Mouse (Mus musculus) midbrain, embryonic 12.5 days (tissue): ENCODE results near the gene Ube2e2. TPM values are rescaled to one million over a fixed set of nuclear protein-coding genes. Genes with fewer than 3 reads are reported as not detected.

Experiments
- ATAC-seq: fragments of 200-750 bp; cut with Nextera tagmentation; 2 replicates; pipeline ENCODE4 v1.8.0; 2017; ENCODE audit warnings: low read depth, moderate TSS enrichment, moderate library complexity; ENCODE audit not compliant: low FRiP score
- H3K27ac ChIP-seq: fragments of 300-500 bp; sonication (generic); replicated peaks from 2 replicates; pipeline ENCODE4 v1.5.1; 2016; ENCODE audit warnings: mild to moderate bottlenecking
- H3K27me3 ChIP-seq: fragments of 300-500 bp; sonication (generic); 2 replicates; pipeline ENCODE4 v1.6.1; 2016; ENCODE audit warnings: mild to moderate bottlenecking
- H3K36me3 ChIP-seq: fragments of 300-500 bp; sonication (generic); 2 replicates; pipeline ENCODE4 v1.6.1; 2016
- H3K4me1 ChIP-seq: fragments of 300-500 bp; sonication (generic); 2 replicates; pipeline ENCODE4 v1.6.1; 2016
- H3K4me2 ChIP-seq: fragments of 300-500 bp; sonication (generic); replicated peaks from 2 replicates; pipeline ENCODE4 v1.6.1; 2016; ENCODE audit warnings: mild to moderate bottlenecking, moderate library complexity
- H3K4me3 ChIP-seq: fragments of 300-500 bp; sonication (generic); 2 replicates; pipeline ENCODE4 v1.5.1; 2016; ENCODE audit warnings: mild to moderate bottlenecking
- H3K9ac ChIP-seq: fragments of 300-500 bp; sonication (generic); replicated peaks from 2 replicates; pipeline ENCODE4 v1.6.1; 2016; ENCODE audit warnings: mild to moderate bottlenecking, moderate library complexity
- H3K9me3 ChIP-seq: fragments of 300-500 bp; sonication (generic); 2 replicates; pipeline ENCODE4 v1.6.1; 2016; ENCODE audit warnings: mild to moderate bottlenecking
- WGBS: fragments of 180-500 bp; shearing (Covaris S2); methylation state at CpG from one replicate; pipeline ENCODE4 v1.1.7; 2016; 5-methylcytosine and 5-hydroxymethylcytosine counted together
- polyA plus RNA-seq: library from polyadenylated mRNA; unstranded; fragments of >200 nt; fragmentation: Nextera tagmentation; extraction: Ambion mirVana; gene quantifications from 2 replicates; pipeline ENCODE4 v1.2.1, GENCODE M21; 2016

Gene Ube2e2
- polyA plus RNA-seq = 61.2 and 69.1 TPM in 2 replicates

GRCm38 (mm10) chr14:18893947-18894445 lies at the start of gene Ube2e2:
TSS of gene Ube2e2 (minus strand) at chr14:18894267.
- Histone ChIP-seq H3K27me3 (no peaks in the 10 kb centered on the region), H3K36me3 (no peaks in the 10 kb centered on the region), H3K4me3 (peak within 1 kb of the TSS; percentile 65), H3K4me2 (peak within 1 kb of the TSS; percentile 71), H3K9ac (peak within 1 kb of the TSS; percentile 85), H3K27ac (peak within 1 kb of the TSS; percentile 58), H3K4me1 (no peaks in the 10 kb centered on the region), H3K9me3 (no peaks in the 10 kb centered on the region)
- WGBS = 3% methylated on average over 17 of the region's 22 CpGs
- ATAC-seq = peak; percentile 89

GRCm38 (mm10) chr14:18940068-18940467 lies 46.0 kb upstream of the Ube2e2 start:
- no peaks in the 10 kb centered on the region for H3K36me3 ChIP-seq
- no peak overlapping the region for H3K4me3 ChIP-seq
- no peaks in the 10 kb centered on the region for H3K27me3 ChIP-seq
- H3K9me3 ChIP-seq = 0 out of 2 replicates have a peak, but pooled peaks cover 3% of the 10 kb centered on the region
- no peaks in the 10 kb centered on the region for H3K4me1 ChIP-seq
- H3K27ac ChIP-seq = no peak overlapping the region
- ATAC-seq = no peak
- no peak overlapping the region for H3K9ac ChIP-seq
- H3K4me2 ChIP-seq = no peak overlapping the region

GRCm38 (mm10) chr14:18903553-18903952 lies 9.5 kb upstream of the Ube2e2 start:
- Histone ChIP-seq H3K4me1 (no peaks in the 10 kb centered on the region), H3K27me3 (no peaks in the 10 kb centered on the region), H3K9me3 (no peaks in the 10 kb centered on the region), H3K9ac (no peak overlapping the region), H3K4me2 (no peak overlapping the region), H3K27ac (no peak overlapping the region), H3K4me3 (no peak overlapping the region), H3K36me3 (no peaks in the 10 kb centered on the region)
- no peak for ATAC-seq

GRCm38 (mm10) chr14:18893121-18893946 lies 733 bp downstream of the Ube2e2 start:
- WGBS = under 1% methylated on average over 55 of the region's 116 CpGs
- peak; percentile 92 for ATAC-seq
- H3K4me2 ChIP-seq = peak overlapping the region; percentile 71
- peak overlapping the region; percentile 85 for H3K9ac ChIP-seq
- no peaks in the 10 kb centered on the region for H3K27me3 ChIP-seq
- peak overlapping the region; percentile 58 for H3K27ac ChIP-seq
- peak overlapping the region; percentile 65 for H3K4me3 ChIP-seq
- H3K9me3 ChIP-seq = no peaks in the 10 kb centered on the region
- no peaks in the 10 kb centered on the region for H3K4me1 ChIP-seq
- no peaks in the 10 kb centered on the region for H3K36me3 ChIP-seq

- ATAC-seq = no peak
- Histone ChIP-seq H3K27me3 (no peaks in the 10 kb centered on the region), H3K27ac (no peak overlapping the region), H3K4me2 (no peak overlapping the region), H3K4me1 (no peaks in the 10 kb centered on the region), H3K9me3 (no peaks in the 10 kb centered on the region), H3K9ac (no peak overlapping the region), H3K4me3 (no peak overlapping the region), H3K36me3 (no peaks in the 10 kb centered on the region)
- 83% methylated on average over 5 of the region's 5 CpGs for WGBS
Observed at GRCm38 (mm10) chr14:18889571-18889970, 4.5 kb downstream of the Ube2e2 start.

GRCm38 (mm10) chr14:18882493-18882892 lies 11.6 kb downstream of the Ube2e2 start:
- Histone ChIP-seq H3K4me3 (no peak overlapping the region), H3K9me3 (no peaks in the 10 kb centered on the region), H3K4me2 (no peak overlapping the region), H3K27ac (no peak overlapping the region), H3K4me1 (peaks cover 6% of the 10 kb centered on the region; the same call in 1 of the 2 replicates), H3K27me3 (no peaks in the 10 kb centered on the region), H3K36me3 (no peaks in the 10 kb centered on the region), H3K9ac (no peak overlapping the region)
- no peak for ATAC-seq
- WGBS = 94% methylated on average over 1 of the region's 1 CpGs

- Histone ChIP-seq H3K9me3 (peaks cover 8% of the 10 kb centered on the region; the same call in 1 of the 2 replicates), H3K4me1 (no peaks in the 10 kb centered on the region), H3K36me3 (no peaks in the 10 kb centered on the region), H3K4me2 (no peak overlapping the region), H3K9ac (no peak overlapping the region), H3K27ac (no peak overlapping the region), H3K27me3 (no peaks in the 10 kb centered on the region), H3K4me3 (no peak overlapping the region)
- ATAC-seq = no peak
- 86% methylated on average over 1 of the region's 1 CpGs for WGBS
Observed at GRCm38 (mm10) chr14:18870716-18871115, 23.4 kb downstream of the Ube2e2 start.

GRCm38 (mm10) chr14:18828661-18829060 lies 65.4 kb downstream of the Ube2e2 start:
- H3K9me3 ChIP-seq = no peaks in the 10 kb centered on the region
- no peaks in the 10 kb centered on the region for H3K36me3 ChIP-seq
- no peak overlapping the region for H3K9ac ChIP-seq
- WGBS = 90% methylated on average over 1 of the region's 1 CpGs
- no peak for ATAC-seq
- H3K27ac ChIP-seq = no peak overlapping the region
- H3K27me3 ChIP-seq = no peaks in the 10 kb centered on the region
- H3K4me1 ChIP-seq = no peaks in the 10 kb centered on the region
- no peak overlapping the region for H3K4me2 ChIP-seq
- H3K4me3 ChIP-seq = no peak overlapping the region

- H3K4me3 ChIP-seq = no peak overlapping the region
- H3K27ac ChIP-seq = no peak overlapping the region
- no peak for ATAC-seq
Observed at GRCm38 (mm10) chr14:18826753-18827152, 67.3 kb downstream of the Ube2e2 start.

GRCm38 (mm10) chr14:18820713-18821112 lies 73.4 kb downstream of the Ube2e2 start:
- 80% methylated on average over 6 of the region's 6 CpGs for WGBS
- Histone ChIP-seq H3K27ac (no peak overlapping the region), H3K4me2 (no peak overlapping the region), H3K36me3 (no peaks in the 10 kb centered on the region), H3K4me1 (no peaks in the 10 kb centered on the region), H3K9me3 (no peaks in the 10 kb centered on the region), H3K9ac (no peak overlapping the region), H3K4me3 (no peak overlapping the region), H3K27me3 (no peaks in the 10 kb centered on the region)
- ATAC-seq = no peak

More at GRCm38 (mm10) chr14:18826753-18827152, 67.3 kb downstream of the Ube2e2 start:
- no peak overlapping the region for H3K4me2 ChIP-seq
- H3K27me3 ChIP-seq = no peaks in the 10 kb centered on the region
- no peak overlapping the region for H3K9ac ChIP-seq
- H3K9me3 ChIP-seq = no peaks in the 10 kb centered on the region
- H3K36me3 ChIP-seq = no peaks in the 10 kb centered on the region
- no peaks in the 10 kb centered on the region for H3K4me1 ChIP-seq

- H3K4me2 ChIP-seq = no peak overlapping the region
- no peaks in the 10 kb centered on the region for H3K9me3 ChIP-seq
- H3K9ac ChIP-seq = no peak overlapping the region
- no peaks in the 10 kb centered on the region for H3K36me3 ChIP-seq
- H3K27me3 ChIP-seq = no peaks in the 10 kb centered on the region
- H3K4me3 ChIP-seq = no peak overlapping the region
- no peak overlapping the region for H3K27ac ChIP-seq
- no peak for ATAC-seq
- H3K4me1 ChIP-seq = no peaks in the 10 kb centered on the region
Observed at GRCm38 (mm10) chr14:18796857-18797256, 97.2 kb downstream of the Ube2e2 start.

GRCm38 (mm10) chr14:18795787-18796186 lies 98.3 kb downstream of the Ube2e2 start:
- 79% methylated on average over 2 of the region's 2 CpGs for WGBS
- no peaks in the 10 kb centered on the region for H3K27me3 ChIP-seq
- H3K4me1 ChIP-seq = no peaks in the 10 kb centered on the region
- no peaks in the 10 kb centered on the region for H3K36me3 ChIP-seq
- no peaks in the 10 kb centered on the region for H3K9me3 ChIP-seq
- H3K4me2 ChIP-seq = no peak overlapping the region
- no peak overlapping the region for H3K4me3 ChIP-seq
- no peak overlapping the region for H3K9ac ChIP-seq
- no peak overlapping the region for H3K27ac ChIP-seq
- no peak for ATAC-seq
